Mouse (Mus musculus): ENCODE measurements at regions not wholly inside any gene's neighbourhood (a gene's known extent, or its start where the extent isn't known, plus 50 kb on each side); places are given as distances from the start of the nearest gene placed in this dataset.

DNA sequence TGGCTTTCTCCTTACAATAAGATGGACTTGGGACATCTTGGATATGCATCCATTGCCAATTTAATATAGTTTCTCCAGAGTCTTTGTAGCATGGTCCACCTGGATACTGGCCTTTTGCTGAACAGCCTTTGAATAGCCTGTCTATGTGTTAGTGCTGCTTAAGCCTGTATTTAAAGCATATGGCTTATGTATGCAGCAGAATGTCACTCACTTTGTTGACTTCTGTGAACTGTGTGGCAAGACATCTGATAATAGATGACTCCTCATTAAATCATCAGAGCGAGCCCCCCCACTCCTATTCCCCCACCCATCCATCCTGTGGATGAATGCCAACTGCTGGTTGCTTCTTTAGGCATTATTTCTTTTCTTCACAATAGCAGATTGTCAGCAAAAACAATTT is 268.2 kb upstream of the Bmp2 start:
- TF ChIP-seq CTCF (conservative IDR thresholded peaks at IDR 0.05; ENCODE audit: low read length) (no peak), POU5F1 (IDR thresholded peaks at IDR 0.05; ENCODE audit: borderline replicate concordance, low read length) (no peak), NANOG (IDR thresholded peaks at IDR 0.05; ENCODE audit: borderline replicate concordance, low read length) (no peak)

Data from E14TG2a.4 (cell line).